Mouse (Mus musculus): ENCODE results near the gene Ms4a6b.
"Not testable (repeated sequence)": the region's sequence is repeated elsewhere in the genome, so short reads cannot be mapped to it uniquely, and the experiment has no call there.

Ms4a6b gene

DNA sequence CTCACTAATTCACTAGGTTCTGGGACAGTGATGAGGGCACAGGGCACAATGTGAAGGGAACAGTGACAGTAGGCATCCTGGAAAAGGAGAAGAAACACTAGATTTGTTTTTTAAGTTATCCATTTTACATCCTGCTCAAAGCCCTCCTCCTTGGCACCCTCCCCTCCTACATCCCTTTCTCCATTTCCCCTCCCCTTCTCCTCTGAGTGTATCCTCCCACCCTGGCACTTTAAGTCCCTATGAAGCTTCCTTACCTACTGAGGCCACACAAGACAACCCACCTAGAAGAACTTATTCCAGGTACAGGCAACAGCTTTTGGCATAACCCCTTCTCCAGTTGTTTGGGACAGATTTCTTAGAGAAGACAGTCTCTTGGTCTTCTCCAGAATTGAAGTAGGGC lies at the start of gene Ms4a6b:
Gene Ms4a6b (plus strand): TSS at position 267 of the 400 bp plus-strand sequence.
- DNase-seq (ENCODE audit: low spot score in 2 of 2) = no peak

DNA sequence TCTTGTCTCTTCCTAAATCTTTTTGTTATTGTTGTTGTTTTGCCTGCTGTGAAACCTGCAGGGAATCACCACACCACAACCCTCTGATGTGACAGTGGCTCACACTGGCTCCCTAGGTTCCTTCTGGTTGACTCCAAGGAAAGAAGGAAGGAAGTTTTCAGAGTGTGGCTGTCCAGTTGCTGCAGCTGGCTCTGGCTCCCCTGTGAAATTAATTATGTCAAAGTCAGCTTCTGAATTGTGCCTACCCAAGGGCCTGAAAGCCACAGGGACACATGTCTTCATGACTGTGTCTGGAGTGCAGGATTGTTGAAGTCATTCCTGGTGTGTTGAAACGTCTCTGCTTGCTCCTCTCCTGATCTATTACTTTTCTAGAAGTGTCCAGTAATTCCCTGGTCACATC lies 48.0 kb upstream of the Ms4a6b start:
- not testable (repeated sequence) for DNase-seq (ENCODE audit: low spot score in 2 of 2)

DNA sequence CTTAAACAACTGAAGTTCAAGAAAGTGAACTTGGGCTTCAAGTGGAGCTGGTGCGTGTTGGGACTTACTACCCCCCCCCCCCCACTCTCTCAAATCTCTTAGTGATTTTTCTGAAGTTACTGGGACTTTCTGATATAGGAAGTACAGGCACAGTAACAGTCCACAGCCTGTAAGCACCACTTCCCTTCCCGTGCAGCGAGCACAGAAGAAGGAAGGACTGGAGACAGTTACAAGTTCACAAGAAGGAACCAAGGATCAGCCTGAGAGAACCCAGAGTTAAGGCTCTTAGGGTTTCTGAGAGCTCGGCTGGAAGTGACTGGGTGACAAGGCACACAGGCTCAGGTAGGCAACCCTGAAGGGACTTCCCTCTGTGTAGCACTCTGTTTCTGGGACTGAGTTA lies 47.1 kb upstream of the Ms4a6b start, which contains the start of gene Ms4a6c:
Gene Ms4a6c (plus strand): TSS at position 152 of the 400 bp plus-strand sequence.
- not testable (repeated sequence) for DNase-seq (ENCODE audit: low spot score in 2 of 2)

DNA sequence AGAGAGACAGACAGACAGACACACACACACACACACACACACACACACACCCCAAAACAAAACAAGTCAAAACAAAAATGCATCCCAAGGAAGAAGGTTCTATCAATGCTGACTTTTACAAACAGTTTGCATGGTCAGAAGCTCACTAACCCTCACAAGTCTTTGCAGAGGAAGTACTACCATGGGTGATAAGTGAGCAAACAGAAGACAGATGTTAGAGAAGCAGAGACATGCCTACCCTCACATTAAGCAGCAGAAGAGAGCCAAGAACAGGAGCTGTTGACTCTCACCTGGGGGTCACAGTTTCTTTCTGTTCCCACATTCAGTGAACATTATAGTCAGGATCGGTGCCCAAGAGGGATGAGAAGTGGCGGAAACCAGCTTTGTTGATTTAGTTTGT lies 36.6 kb upstream of the Ms4a6b start:
- DNase-seq (ENCODE audit: low spot score in 2 of 2) = no peak

DNA sequence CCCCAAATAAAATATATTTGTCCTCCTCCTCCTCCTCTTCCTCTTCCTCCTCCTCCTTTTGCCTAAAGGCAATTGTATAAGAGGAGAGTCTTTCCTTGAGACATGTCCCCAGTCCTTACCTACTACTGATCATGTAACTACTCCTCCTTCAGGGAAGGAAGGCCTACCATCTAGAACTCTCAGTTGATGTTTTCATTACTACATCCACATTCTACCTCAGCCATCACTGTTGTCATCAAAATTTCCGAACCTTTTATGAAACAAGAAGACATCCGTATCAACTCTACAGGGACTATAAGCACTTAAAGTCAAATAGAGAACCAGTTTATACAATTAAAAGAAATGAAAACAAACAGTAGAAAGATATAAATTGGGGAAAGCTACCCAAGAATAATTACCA lies 33.6 kb upstream of the Ms4a6b start:
- DNase-seq (ENCODE audit: low spot score in 2 of 2) = no peak

DNA sequence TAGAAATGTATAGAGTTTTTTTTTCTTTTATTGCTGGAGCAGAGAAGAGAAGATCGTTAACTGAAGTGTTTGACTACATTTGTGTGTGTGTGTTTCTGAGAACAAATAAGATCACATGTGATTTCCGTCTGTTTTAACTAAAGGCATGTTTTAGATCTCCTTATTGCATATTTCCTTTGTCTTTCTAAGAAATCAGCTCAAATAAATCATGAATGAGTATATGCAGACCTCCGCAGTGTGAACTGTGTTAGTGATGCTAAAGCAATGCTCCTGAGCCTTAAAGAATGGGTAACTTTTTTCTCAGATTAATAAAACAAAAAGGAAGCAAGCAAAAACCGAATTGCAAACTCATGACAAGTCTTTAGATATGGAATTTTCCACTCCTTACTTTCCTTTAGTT lies 32.4 kb upstream of the Ms4a6b start:
- DNase-seq (ENCODE audit: low spot score in 2 of 2) = no peak

DNA sequence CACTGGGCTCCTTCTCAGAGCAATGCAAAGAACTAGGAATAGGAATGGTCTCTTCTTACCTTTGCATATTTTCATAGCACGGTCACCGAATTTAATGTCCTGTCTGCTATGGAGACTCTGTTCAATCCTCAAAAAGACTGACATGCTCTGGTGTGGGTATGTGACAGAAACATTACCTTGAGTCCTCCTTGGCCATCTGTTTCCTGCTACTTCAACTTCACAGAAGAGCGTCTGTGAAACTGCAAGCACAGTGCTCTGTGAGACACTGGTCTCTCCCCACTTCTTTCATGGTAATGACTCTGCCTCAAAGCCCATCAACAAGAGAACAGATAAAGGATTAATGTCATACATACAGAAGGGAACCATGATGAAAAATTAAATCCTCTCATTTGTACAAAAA lies 31.9 kb upstream of the Ms4a6b start:
- no peak for DNase-seq (ENCODE audit: low spot score in 2 of 2)

DNA sequence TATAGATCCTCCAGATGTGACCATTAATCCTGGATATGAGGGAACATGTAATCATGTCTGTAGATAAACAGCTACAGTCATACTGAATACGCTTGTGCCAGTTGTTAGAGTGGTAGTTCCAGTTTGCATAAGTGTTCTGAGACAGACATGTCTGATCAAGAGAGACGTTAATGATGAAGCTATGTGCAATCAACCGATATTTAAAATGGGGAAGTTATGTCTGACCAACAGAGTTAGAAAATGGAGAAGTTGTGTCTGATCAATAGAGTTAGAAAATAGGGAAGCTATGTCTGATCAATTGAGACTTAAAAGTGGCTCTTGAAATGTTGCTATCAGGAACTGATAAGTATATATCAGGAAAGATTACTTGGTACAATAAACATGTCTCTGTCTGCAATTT lies 31.0 kb upstream of the Ms4a6b start:
- no peak for DNase-seq (ENCODE audit: low spot score in 2 of 2)

DNA sequence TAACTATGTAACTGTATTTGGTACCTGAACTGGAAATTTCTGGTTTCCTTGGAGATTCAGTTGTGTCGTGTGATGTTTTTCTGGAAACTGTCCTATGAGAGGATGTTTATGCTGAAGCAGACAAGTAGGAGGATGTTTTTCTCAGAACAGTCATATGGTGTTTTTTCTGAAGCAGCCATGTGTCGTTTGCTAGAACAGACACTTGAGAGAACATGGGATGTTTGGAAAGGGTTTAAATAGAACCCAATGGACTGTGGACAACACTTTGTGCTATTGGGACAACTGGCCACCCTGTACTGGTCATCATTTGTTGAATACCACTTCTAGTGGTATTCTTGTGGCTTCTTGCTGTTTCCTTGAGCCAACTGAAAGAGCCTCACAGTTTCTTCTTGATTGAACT lies 30.6 kb upstream of the Ms4a6b start, which contains the start of gene Gm8369:
Gene Gm8369 (plus strand): TSS at position 193 of the 400 bp plus-strand sequence.
- no peak for DNase-seq (ENCODE audit: low spot score in 2 of 2)

DNA sequence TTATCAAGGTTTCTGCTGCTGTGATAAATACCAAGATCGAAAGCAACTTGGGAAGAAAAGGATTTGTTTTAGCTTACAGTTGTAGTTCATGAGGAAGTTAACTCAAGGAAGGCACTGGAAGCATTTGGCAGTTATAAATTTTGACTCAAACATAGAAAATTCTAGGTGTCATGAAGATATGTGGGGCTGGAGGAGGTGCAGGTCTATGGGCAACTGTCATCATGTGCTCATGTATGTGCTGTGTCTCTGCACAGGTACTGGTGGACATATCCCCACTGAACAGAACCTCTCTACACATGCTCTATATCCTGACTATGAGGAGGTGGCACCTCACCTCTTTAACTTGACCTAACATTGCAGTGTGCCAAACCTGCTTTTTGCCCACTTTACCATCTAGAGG lies 29.7 kb upstream of the Ms4a6b start:
- no peak for DNase-seq (ENCODE audit: low spot score in 2 of 2)

DNA sequence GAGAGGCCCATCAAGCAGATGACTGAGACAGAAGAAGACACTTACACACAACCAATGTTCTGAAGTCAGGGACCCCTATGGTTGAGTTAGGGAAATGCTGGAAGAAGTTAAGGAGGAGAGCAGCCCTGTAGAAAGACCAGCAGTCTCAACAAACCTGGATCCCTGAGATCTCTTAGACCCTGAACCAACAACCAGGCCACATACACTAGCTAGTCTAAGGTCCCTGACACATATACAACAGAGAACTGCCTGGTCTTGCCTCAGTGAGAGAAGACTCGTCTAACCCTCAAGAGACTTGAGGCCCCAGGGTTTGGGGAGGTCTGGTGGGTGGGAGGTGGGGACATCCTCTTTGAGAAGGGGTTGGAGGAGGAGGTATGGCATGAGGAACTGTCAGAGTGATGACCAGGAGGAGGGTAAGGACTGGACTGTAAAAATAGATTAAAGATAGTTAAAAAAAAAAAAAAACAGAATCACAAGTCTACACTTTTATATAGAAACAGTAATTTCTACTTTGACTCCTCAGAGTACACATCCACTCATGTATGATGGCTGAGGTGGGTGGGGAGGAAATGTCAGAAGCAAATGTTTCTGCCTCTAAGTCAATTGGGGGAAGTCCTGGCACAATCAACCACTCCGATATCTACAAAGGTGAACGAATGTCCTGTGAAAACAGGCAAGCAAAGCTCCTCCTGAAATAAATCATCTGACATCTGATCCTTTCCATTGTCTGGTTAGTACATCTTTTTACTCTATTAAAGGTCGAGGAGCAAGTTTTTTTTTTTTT lies 24.7 kb upstream of the Ms4a6b start:
- DNase-seq (ENCODE audit: low spot score in 2 of 2) = no peak

DNA sequence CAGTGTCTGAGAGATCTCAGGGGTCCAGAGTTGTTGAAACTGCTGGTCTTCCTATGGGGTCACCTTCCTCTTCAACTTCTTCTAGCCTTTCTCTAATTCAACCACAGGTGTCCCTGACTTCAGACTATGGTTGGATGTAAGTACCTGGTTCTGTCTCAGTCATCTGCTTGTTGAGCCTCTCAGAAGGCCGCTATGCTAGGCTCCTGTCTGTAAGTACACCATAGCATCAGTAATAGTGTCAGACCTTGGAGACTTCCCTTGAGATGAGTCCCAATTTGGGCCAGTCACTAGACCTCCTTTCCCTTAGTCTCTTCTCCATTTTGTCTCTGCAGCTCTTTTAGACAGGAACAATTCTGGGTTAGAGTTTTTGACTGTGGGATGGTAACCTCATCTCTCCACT lies 23.6 kb upstream of the Ms4a6b start:
- no peak for DNase-seq (ENCODE audit: low spot score in 2 of 2)

DNA sequence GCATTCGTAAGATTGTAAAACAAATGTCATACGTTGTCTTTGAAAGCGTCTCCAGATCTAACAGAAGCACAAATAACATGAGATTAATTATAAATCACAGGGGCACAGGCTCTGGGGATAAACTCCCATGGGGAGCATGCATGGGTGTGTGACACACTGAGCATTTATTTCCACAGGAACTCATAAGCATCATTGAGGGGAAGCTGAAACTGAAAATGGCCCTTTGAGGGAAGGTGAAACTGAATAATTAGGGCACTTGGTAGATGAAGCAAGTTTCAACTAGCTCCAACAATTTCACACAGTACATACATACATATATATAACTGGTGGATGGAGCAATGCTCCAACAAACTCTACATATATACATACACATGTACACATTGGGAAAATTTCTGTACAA lies 21.8 kb upstream of the Ms4a6b start:
- no peak for DNase-seq (ENCODE audit: low spot score in 2 of 2)

DNA sequence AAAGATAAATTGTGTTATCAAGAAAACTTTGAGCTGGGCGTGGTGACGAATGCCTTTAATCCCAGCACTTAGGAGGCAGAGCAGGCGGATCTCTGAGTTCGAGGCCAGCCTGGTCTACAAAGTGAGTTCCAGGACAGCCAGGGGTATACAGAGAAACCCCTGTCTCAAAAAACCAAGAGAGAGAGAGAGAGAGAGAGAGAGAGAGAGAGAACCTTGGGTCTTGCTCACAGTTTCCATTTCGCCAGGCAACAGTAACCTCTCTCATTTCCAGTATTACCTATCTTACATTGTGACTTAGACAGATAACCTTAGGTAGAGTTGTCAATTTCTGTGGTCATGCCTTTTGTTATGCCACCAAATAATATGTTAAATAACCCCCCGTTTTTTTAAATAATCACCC lies 20.0 kb upstream of the Ms4a6b start:
- DNase-seq (ENCODE audit: low spot score in 2 of 2) = no peak

DNA sequence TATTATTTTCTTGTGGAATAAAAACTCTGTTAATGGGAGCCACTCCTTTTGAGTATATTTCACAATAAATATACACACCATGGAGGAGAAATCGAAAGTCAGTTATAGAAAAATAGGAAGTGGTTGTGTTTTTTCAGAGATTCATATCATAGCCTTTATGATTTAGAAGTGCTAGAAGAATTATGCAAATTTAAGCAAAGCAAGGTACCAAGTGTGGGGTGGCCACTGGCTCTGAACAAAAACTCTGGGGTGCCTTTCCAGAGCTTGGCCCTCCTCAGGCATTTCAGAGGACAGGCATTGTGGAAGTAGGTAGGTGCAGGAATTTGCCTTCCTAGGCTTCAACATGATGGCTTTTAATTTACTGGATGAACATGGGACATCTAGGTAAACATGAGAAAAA lies 19.0 kb upstream of the Ms4a6b start:
- not testable (repeated sequence) for DNase-seq (ENCODE audit: low spot score in 2 of 2)

DNA sequence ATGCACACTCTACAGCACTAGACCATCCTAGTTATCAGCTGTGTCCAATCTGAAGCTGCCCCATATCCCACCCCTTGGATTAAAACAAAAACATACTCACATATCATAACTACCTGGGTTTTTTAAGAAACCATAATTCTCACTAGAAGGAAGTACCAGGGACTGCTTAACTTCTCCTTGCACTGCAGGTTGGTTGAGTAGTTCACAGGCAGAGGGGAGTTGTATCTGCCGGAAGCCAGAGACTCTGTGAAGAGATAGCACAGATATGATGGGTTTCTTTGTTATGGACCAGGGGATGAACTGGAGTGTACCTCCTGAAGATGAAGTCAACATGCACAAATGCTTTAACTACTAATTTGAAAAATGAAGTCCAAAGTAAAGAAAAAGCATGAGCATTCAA lies 15.5 kb upstream of the Ms4a6b start:
- DNase-seq (ENCODE audit: low spot score in 2 of 2) = no peak

DNA sequence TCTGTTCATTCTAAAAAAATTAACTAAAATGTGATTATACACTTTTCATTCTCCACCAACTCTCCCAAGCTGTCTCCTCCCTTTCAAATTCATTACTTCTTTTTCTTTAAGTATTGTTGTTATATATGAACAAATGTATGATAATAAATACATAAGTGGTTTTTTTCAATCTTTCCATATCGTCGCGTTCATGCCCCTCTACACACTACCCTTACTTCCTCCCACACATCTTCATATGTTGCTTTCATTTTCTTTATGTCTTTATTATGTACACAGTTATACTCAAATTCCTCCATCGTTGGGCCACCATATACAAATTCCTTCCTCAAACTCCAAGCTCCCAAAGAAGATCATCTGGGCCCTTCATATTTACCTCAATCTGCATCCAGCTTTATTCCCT lies 15.0 kb upstream of the Ms4a6b start:
- DNase-seq (ENCODE audit: low spot score in 2 of 2) = no peak

DNA sequence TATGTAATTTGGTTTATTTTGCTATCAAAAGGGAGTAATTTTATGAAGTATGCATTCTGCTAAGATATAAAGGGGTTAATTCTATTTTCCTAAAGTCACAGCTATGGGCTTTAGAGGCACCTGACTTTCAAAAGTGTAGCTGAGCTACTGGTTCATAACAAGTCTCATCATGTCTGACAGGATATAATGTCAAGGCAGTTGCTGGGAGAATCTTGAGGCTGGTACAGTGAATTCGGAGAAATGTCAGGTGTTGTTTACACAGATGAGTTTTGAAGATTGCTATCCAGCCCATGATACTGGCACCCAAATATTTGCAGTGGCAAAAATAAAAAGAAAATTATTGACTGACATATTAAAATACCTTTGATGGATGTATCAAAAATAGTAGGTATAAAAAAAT lies 11.5 kb upstream of the Ms4a6b start:
- no peak for DNase-seq (ENCODE audit: low spot score in 2 of 2)

DNA sequence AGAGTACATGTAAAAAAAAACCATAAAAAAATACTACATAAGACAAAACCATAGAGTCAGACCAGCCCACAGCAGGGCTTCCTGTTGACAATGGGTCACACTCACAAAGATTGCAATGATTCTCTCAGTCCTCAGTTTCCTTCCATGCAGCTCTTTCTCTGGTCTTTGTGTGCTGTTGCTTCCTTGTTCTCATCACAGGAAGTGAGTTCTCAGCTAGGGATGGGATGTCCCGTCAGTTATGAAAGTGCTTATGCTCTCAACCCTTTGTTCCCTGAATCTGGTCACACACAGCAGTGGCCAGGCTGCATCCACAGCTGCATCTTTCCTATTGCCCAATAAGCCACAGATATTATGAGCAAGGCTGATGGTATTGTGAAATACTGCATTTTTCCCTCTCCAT lies 2.9 kb upstream of the Ms4a6b start:
- DNase-seq (ENCODE audit: low spot score in 2 of 2) = no peak

DNA sequence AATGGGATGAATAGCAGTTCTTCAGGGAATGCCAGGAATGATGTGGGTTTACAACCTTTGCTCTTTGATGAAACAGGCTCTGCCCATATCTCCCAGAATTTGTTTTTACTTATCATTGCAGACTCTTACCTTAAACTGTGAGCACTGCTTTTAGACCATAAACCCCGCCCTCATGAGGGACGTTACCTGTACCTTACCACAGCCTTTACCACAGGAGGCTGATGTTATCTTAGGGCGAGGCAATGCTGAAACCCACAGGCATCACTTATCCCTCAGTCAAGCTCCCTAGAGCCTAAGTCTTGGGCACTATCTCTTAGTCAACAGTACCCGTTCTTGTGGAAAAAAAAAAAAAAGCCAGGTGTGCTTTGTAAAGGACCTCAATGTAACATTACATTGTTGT lies 533 bp downstream of the Ms4a6b start:
- DNase-seq (ENCODE audit: low spot score in 2 of 2) = no peak

DNA sequence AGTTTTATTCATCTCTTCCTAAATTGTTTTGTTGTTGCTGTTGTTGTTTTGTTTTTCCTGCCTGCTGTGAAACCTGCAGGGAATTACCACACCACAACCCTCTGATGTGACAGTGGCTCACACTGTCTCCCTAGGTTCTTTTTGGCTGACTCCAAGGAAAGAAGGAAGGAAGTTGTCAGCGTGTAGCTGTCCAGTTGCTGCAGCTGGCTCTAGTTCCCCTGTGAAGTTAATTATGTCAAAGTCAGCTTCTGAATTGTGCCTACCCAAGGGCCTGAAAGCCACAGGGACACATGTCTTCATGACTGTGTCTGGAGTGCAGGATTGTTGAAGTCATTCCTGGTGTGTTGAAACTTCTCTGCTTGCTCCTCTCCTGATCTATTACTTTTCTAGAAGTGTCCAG lies 1.1 kb downstream of the Ms4a6b start:
- not testable (repeated sequence) for DNase-seq (ENCODE audit: low spot score in 2 of 2)

DNA sequence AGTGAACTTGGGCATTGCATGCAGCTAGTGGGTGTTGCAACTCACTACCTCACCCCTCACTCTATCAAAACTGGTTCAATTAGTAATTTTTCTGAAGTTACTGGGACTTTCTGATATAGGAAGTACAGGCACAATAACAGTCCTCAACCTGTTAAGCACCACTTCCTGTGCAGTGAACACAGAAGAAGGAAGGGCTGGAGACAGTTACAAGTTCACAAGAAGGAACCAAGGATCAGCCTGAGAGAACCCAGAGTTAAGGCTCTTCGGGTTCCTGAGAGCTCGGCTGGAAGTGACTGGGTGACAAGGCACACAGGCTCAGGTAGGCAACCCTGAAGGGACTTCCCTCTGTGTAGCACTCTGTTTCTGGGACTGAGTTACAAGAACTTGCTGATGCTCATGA lies 2.0 kb downstream of the Ms4a6b start:
- not testable (repeated sequence) for DNase-seq (ENCODE audit: low spot score in 2 of 2)

DNA sequence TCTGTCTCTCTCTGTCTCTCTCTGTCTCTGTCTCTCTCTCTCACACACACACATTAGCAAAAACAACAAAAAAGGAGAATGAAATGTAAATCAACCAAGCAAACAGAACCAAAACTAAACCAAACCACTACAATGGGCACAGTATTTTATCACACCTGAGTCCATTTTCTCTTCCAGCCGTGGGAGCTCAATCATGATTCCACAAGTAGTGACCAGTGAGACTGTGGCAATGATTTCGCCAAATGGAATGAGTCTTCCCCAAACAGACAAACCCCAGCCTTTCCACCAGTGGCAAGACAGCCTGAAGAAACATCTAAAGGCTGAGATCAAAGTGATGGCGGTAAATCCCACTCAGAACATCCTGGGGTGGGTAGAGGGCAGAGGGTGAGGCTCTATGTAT lies 3.8 kb downstream of the Ms4a6b start:
- DNase-seq (ENCODE audit: low spot score in 2 of 2) = no peak

DNA sequence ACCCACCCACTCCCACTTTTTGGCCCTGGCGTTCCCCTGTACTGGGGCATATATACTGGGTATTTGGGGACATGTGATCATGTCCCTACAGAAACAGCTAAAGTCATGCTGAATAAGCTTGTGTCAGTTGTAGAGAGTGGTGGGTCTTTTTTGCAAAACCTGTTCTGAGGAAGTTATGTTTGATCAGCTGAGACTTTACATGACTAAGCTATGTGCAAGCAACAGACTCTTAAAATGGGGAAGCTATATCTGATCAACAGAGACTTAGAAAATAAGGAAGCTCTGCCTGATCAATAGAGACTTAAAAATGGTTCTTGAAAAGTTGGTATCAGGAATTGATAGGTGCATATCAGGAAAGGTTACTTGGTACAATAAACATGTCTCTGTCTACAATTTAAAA lies 17.1 kb downstream of the Ms4a6b start:
- DNase-seq (ENCODE audit: low spot score in 2 of 2) = no peak
